Mouse (Mus musculus): ENCODE measurements around the gene Nmt1.
A peak's percentile ranks its signal among the peaks of the same experiment; 100 is the strongest.

Nmt1 gene

GRCm38 (mm10) chr11:103042828-103043227, 14.8 kb downstream of the Nmt1 start:
- no peak for DNase-seq (ENCODE audit: extremely low read depth, low read depth)

- no peak for DNase-seq (ENCODE audit: extremely low read depth, low read depth)
These were observed 16.0 kb downstream of the Nmt1 start for GRCm38 (mm10) chr11:103043982-103044381.

- DNase-seq (ENCODE audit: extremely low read depth, low read depth): no peak
These were observed 18.3 kb downstream of the Nmt1 start for GRCm38 (mm10) chr11:103046286-103046685.

- DNase-seq (ENCODE audit: extremely low read depth, low read depth): no peak
These were observed 21.6 kb downstream of the Nmt1 start for GRCm38 (mm10) chr11:103049611-103050010.

- no peak for DNase-seq (ENCODE audit: extremely low read depth, low read depth)
These were observed 22.2 kb downstream of the Nmt1 start for GRCm38 (mm10) chr11:103050153-103050552.

- DNase-seq (ENCODE audit: extremely low read depth, low read depth): no peak
These were observed 23.3 kb downstream of the Nmt1 start for GRCm38 (mm10) chr11:103051249-103051691.

- DNase-seq (ENCODE audit: extremely low read depth, low read depth): no peak
These were observed 24.1 kb downstream of the Nmt1 start for GRCm38 (mm10) chr11:103052078-103052477.

GRCm38 (mm10) chr11:103053191-103054076, 25.4 kb downstream of the Nmt1 start:
- no peak for DNase-seq (ENCODE audit: extremely low read depth, low read depth)

- peak; percentile 47 for DNase-seq (ENCODE audit: extremely low read depth, low read depth)
These were observed 26.8 kb downstream of the Nmt1 start for GRCm38 (mm10) chr11:103054798-103055197.

- no peak for DNase-seq (ENCODE audit: extremely low read depth, low read depth)
These were observed 28.6 kb downstream of the Nmt1 start for GRCm38 (mm10) chr11:103056636-103057035.

GRCm38 (mm10) chr11:103058499-103059085, 30.6 kb downstream of the Nmt1 start:
- no peak for DNase-seq (ENCODE audit: extremely low read depth, low read depth)

GRCm38 (mm10) chr11:103066191-103067050, 38.4 kb downstream of the Nmt1 start:
- no peak for DNase-seq (ENCODE audit: extremely low read depth, low read depth)

GRCm38 (mm10) chr11:103067051-103067361, 39.0 kb downstream of the Nmt1 start:
- no peak for DNase-seq (ENCODE audit: extremely low read depth, low read depth)

- DNase-seq (ENCODE audit: extremely low read depth, low read depth): no peak
These were observed 39.5 kb downstream of the Nmt1 start for GRCm38 (mm10) chr11:103067457-103068001.

GRCm38 (mm10) chr11:103068272-103068671, 40.3 kb downstream of the Nmt1 start:
- no peak for DNase-seq (ENCODE audit: extremely low read depth, low read depth)

- no peak for DNase-seq (ENCODE audit: extremely low read depth, low read depth)
These were observed 40.9 kb downstream of the Nmt1 start for GRCm38 (mm10) chr11:103068884-103069283.

GRCm38 (mm10) chr11:103069731-103070130, 41.7 kb downstream of the Nmt1 start:
- DNase-seq (ENCODE audit: extremely low read depth, low read depth): no peak

GRCm38 (mm10) chr11:103070322-103070880, 42.4 kb downstream of the Nmt1 start:
- no peak for DNase-seq (ENCODE audit: extremely low read depth, low read depth)

GRCm38 (mm10) chr11:103073671-103074070, 45.7 kb downstream of the Nmt1 start:
- DNase-seq (ENCODE audit: extremely low read depth, low read depth): no peak

GRCm38 (mm10) chr11:103074121-103074650, 46.2 kb downstream of the Nmt1 start:
- no peak for DNase-seq (ENCODE audit: extremely low read depth, low read depth)

- DNase-seq (ENCODE audit: extremely low read depth, low read depth): no peak
These were observed 46.9 kb downstream of the Nmt1 start for GRCm38 (mm10) chr11:103074796-103075323.

All from MEL-GATA-1-ER (cell line).